Mouse (Mus musculus): ENCODE measurements around the gene Plcg2.
A peak's percentile ranks its signal among the peaks of the same experiment; 100 is the strongest.

Gene Plcg2

GRCm38 (mm10) chr8:117547945-117548344 lies 49.9 kb downstream of the Plcg2 start:
- DNase-seq (ENCODE audit: low read depth, low spot score): no peak

DNA sequence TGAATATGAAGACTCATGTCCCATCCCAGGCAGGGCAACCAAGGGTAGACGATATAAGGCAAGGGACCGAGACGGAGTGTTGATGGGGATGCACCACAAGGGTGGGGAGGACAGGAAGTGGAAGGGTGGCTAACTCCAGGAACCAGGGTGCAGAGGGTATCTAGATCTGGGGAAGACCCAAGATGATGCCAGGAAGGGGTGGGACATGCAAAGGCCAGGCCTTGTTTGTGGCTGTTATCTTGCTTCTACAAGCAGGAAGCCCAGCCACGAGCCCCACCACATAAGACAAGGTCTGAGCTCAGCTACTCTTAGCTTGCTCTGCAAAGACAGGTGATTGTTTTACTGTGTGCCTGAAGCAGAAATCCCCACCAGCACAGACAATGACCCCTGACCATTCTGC lies 50.4 kb downstream of the Plcg2 start:
- DNase-seq (ENCODE audit: low read depth, low spot score): no peak

- DNase-seq (ENCODE audit: low read depth, low spot score): no peak
Observed at GRCm38 (mm10) chr8:117550529-117550928, 52.4 kb downstream of the Plcg2 start.

- DNase-seq (ENCODE audit: low read depth, low spot score): no peak
Observed at GRCm38 (mm10) chr8:117561014-117561413, 62.9 kb downstream of the Plcg2 start.

DNA sequence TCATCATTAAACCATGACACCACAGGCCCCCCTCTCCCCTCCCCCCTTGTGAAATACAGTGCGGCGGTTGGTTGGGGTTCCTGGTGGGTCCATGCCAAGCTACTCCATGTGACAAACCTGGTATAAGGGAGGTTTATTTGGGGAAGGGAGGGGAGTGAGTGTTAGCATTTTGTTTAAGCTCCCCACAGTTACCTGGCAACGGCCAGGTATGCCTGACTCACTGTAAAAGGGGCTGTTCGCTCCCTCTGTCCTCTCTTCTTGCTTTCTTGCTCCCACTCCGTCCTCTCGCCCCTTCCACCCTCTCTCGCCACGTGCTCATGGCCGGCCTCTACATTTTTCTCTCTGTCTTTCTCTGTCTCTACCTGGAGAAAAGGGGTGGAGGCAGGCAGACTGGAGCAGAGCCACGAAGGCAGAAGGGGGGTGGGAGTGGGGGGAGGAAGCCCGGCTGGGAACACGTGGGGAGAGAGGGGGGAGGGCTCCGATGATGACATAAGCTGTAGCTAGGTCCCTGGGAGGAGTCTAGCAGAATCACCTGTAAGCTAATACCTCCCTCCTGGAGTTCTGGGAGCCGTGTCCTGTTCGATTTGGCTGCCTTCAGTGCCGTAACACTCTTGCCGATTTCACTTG lies 63.8 kb downstream of the Plcg2 start:
- no peak for DNase-seq (ENCODE audit: low read depth, low spot score)

- no peak for DNase-seq (ENCODE audit: low read depth, low spot score)
Observed at GRCm38 (mm10) chr8:117562445-117563014, 64.4 kb downstream of the Plcg2 start.

DNA sequence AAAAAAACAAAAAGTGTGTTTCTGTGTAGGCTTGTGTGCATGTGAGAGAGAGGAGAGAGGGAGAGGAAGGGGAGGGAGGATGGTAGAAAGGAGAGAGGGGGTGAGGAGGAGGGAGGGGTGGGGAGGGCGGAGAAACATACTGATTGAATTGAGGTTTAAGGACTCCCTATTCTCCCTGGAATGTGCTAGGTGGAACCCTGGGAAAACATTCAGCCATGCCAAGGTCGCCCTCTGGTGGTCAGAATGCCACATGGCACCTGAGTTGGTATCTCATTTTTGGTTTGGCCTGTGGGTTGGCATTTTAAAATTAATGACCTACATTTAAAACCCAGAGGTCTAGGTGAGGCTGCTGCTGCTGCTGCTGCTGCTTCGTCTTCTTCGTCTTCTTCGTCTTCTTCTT lies 71.3 kb downstream of the Plcg2 start:
- DNase-seq (ENCODE audit: low read depth, low spot score): peak; percentile 10

DNA sequence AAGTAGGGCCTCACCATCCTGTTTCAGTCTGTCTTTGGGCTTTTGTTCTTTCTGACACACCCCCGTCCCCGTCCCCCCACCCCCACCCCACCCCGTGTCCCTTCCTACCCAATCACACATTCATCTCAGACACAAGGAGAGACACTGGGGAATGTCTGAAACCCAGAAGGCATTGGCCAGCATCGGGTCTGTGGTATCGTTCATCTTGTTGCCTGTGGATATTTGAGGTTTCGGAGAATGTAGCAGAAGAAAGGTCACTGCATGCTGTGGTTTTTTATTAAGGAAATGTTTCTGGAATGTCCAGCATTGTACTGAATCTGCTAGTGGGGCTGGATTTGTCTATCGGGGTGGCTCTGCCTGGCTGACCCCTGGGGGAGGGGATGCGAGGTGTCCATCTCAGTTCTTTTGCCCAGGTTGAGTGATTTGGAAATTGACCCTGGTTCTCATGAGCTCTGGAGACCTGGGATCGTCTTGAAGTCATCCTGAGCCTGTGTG lies 78.2 kb downstream of the Plcg2 start:
- DNase-seq (ENCODE audit: low read depth, low spot score): no peak

GRCm38 (mm10) chr8:117577059-117577458 lies 79.0 kb downstream of the Plcg2 start:
- no peak for DNase-seq (ENCODE audit: low read depth, low spot score)

DNA sequence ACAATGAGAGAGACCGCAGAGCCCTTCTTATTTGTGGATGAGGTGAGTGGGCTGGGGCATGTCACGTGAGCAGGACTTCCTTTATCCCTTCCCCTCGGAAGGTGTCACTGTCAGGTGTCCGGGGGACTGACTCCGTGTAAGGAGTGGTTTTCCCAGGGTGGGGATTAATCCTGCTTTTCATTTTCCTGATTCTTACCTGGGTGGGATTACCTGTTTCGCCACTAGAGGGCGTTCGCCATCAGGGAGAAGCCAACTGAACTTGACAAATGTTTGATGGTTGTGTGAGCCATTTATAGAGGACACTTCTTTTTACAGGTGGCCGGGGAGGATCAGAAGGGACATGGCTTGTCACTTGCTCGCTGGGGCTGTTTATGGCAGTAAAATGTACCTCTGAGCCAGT lies 79.8 kb downstream of the Plcg2 start:
- no peak for DNase-seq (ENCODE audit: low read depth, low spot score)

- DNase-seq (ENCODE audit: low read depth, low spot score): no peak
Observed at GRCm38 (mm10) chr8:117578856-117579255, 80.8 kb downstream of the Plcg2 start.

GRCm38 (mm10) chr8:117593862-117594261 lies 95.8 kb downstream of the Plcg2 start:
- DNase-seq (ENCODE audit: low read depth, low spot score): no peak

DNA sequence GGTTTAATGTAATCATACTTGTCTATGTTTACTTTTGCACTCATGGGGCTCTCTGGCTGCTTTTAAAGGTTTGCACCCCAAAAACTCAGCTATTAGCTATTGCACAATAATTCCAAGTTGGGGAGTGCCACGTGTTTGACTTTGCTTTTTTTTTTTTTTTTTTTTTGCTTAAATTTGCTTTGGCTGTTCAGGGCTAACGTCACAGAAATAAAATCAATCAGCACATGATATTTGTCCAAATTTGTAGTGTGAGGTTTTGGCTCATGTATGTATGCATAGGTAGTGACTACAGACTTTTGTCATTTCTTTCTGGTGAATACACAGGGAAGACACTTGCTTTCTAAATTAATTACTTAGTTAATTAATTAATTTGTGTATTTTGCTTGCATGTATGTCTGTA lies 96.9 kb downstream of the Plcg2 start:
- no peak for DNase-seq (ENCODE audit: low read depth, low spot score)

DNA sequence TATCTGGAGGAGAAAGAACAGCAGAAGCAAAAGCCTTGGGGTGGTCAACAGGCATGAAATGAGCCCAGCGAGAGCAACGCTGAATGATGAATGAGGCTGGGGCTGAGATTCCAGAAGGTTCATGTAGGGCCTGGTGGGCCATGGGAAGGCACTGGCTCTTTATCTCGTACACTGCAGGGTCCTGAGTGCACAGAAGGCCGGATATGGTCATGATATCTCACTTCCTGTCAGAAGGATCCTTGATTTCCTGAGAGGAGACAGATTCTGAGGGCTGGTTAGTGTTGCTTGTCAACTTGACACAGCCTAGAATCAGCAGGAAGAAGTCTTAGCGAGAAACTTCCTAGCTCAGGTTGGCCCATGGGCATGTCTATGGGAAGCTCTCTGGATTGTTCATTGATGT lies 98.7 kb downstream of the Plcg2 start:
- no peak for DNase-seq (ENCODE audit: low read depth, low spot score)

GRCm38 (mm10) chr8:117600839-117601238 lies 102.7 kb downstream of the Plcg2 start:
- DNase-seq (ENCODE audit: low read depth, low spot score): no peak

DNA sequence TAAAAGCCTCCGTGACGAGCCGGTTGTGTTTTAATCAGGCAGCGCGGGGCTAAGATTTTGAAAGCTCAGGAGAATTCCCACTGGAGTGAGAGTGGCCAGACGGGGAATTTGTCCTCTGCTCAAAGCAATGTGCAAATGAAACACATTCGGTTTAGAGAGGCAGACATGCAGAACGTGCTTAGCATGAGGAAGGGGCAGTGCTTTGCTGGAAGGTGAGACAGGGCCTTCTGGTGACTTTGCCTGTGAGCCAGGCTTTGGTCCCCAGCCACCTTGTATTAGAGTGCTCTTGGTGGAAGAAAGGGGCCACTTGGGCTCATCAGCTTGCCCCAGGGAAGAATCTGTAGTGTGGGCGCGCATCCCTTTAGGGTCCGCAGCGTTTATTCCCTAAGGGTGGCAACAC lies 106.0 kb downstream of the Plcg2 start:
- DNase-seq (ENCODE audit: low read depth, low spot score): no peak

DNA sequence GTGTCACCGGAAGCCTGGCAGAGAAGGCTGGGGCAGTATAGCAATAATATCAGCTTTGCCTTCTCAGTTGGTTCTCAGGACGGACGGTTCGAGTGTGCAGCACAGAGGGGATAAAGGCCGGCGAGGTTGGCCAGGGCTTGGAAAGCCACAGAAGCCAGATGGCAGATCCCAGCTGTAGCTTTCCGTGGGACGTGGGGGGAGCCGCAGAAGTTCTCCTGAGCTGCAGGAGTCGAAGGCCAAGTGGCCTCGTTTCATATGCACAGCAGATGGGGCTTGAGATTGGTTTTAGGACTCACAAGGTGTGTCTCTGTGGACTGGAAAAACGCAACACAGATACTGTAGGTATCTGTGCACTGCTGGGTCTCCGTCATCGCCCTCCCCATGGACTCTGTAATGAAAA lies 106.6 kb downstream of the Plcg2 start:
- no peak for DNase-seq (ENCODE audit: low read depth, low spot score)

DNA sequence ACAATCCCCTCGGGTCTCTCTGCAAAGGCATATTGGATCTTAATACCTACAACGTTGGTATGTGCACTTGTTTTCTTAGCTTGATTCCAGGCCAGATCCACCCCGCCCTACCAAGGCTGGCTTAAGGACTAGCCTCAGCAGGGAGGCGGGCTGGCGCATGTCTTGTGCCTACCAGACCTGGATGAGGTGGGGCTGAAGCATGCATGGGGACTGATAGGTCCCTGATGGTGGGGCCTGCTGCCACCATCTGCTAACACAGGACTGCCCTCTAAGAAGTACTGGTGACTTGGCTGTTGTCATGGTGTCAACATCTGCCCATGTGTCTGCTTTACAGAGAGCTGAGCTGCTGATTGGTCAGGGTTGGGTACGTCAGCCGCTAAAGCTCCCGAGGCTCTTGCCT lies 107.1 kb downstream of the Plcg2 start:
- no peak for DNase-seq (ENCODE audit: low read depth, low spot score)

DNA sequence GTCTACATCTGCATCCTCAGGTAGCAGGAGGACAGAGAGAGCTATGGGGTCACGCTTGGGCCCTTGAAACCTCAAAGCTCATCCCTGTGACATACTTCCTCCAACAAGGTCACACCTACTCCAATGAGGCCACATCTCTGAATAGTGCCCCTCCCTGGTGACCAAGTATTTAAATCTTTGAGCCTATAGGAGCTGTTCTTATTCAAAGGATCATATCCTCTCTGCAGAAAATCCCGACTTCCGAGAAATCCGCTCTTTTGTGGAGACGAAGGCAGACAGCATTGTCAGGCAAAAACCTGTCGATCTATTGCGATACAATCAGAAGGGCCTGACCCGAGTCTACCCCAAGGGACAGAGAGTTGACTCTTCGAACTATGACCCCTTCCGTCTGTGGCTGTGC lies 112.4 kb downstream of the Plcg2 start:
- DNase-seq (ENCODE audit: low read depth, low spot score): no peak

GRCm38 (mm10) chr8:117612861-117613260 lies 114.8 kb downstream of the Plcg2 start:
- no peak for DNase-seq (ENCODE audit: low read depth, low spot score)

GRCm38 (mm10) chr8:117626040-117626838 lies 128.1 kb downstream of the Plcg2 start:
- DNase-seq (ENCODE audit: low read depth, low spot score): peak; percentile 22

GRCm38 (mm10) chr8:117627096-117627495 lies 129.0 kb downstream of the Plcg2 start:
- no peak for DNase-seq (ENCODE audit: low read depth, low spot score)

GRCm38 (mm10) chr8:117632532-117632931 lies 134.4 kb downstream of the Plcg2 start:
- DNase-seq (ENCODE audit: low read depth, low spot score): no peak
